Mouse (Mus musculus) erythroblast, adult 5-6 weeks (primary cell): ENCODE results near the gene Prr29. TPM values are rescaled to one million over a fixed set of nuclear protein-coding genes. Genes with fewer than 3 reads are reported as not detected.
"Not testable (repeated sequence)": the region's sequence is repeated elsewhere in the genome, so short reads cannot be mapped to it uniquely, and the experiment has no call there.

Source experiments
- ATAC-seq: replicated peaks from 2 replicates; pipeline ENCODE4 v1.8.0; 2016; ENCODE audit warnings: moderate number of reproducible peaks, mild to moderate bottlenecking, moderate TSS enrichment, inconsistent platforms; ENCODE audit not compliant: poor library complexity, low FRiP score, severe bottlenecking
- total RNA-seq, 2 experiments: library from RNA; stranded (forward) in 1 of 2; stranded (reverse) in 1 of 2; fragments of 150-400 nt in 1 of 2; fragments of 200-764, 138-1000 nt in 1 of 2; gene quantifications; 2 replicates each; pipeline versions ENCODE4 v1.2.3 to v1.2.4; 2015 to 2017; ENCODE audit warnings: low replicate concordance in 2 of 2

The Prr29 gene
- total RNA-seq (2015; ENCODE audit: low replicate concordance) = not detected in 2 replicates
- not detected in 2 replicates for total RNA-seq (2017; ENCODE audit: low replicate concordance)

- no peak for ATAC-seq
Observed at GRCm38 (mm10) chr11:106365366-106365765, at the start of gene Prr29. Gene Prr29, plus strand, starts transcription at chr11:106365472.

DNA sequence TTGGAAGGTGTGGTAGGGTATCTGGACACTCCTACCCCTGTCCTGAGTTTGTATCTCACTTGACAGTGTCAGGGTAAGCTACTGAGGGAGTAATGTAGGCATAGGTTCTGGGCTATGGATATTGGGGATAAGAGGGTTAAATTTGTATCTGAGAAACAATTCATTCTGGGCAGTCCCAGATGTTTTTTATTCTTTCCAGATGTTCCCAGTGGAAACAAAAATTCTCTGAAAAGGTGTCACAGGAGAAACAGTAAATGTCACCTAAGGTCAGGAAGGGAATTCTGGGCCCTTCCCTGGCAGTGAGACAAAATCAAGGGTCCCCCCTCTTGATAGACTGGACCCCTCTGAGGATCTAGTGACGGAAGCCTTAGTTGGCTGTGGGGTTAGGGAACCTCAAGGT, 48.9 kb upstream of the Prr29 start:
- no peak for ATAC-seq

DNA sequence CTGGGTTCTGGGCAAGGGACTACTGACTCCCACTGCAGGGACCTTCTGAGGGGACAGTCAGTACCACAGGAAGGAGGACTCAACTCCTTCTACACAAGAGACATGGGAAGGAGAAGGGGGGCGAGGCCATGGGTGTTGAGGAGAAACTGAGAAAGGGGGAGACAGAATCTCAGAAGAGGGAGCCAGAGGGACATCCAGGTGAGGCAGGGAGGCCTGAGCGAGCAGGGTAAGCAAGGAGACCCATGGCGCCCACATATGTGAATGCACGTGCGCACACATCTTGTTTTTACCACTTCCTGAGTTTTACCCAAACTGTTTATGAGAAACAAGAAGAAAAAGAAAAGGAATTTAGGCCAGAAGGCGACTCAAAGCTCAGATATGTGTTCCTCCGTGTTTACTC, 47.5 kb upstream of the Prr29 start:
- no peak for ATAC-seq

DNA sequence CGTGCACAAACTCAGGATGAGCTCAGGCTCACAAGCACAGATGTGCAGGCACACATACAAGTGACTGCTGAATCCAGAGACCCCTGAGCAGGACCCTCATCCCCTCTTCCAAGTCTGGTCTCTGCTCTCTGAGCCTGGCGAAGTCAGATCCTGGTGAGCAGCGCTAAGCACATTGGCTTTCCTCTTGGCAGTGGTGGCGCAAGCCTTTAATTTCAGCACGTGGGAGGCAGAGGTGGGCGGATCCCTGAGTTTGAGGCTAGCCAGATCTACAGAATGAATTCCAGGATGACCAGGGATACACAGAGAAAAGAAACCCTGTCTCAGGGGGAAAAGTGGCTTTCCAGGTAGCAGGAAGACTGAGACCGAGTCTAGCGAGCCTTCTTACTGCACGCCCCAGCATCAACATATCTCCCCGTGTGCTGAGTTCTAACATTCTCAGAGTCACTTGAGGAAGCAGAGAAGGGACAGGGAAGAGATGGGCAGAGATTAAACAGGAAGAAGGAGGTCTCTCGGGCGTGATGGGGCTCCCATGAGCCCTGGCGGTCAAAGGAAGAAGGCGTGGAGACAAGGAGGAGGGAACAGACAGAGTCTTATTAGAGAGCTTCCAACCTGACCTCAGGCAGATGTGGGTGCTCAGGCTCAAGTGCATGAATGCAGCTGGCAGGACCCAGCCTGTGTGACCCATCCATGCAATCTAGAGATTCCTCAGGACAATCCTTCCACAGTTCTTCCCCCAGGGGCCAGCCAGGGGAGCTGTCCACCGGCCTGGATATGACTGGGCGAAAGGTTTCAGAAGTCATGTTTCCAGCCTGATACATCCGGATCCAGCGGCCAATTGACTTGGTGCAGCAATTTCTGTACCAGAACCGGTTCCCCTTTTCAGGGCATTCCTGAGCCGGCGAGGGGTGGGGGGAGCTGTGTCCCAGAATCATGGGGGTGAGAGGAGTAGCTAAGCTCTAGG, 46.6 kb upstream of the Prr29 start:
- ATAC-seq = no peak

DNA sequence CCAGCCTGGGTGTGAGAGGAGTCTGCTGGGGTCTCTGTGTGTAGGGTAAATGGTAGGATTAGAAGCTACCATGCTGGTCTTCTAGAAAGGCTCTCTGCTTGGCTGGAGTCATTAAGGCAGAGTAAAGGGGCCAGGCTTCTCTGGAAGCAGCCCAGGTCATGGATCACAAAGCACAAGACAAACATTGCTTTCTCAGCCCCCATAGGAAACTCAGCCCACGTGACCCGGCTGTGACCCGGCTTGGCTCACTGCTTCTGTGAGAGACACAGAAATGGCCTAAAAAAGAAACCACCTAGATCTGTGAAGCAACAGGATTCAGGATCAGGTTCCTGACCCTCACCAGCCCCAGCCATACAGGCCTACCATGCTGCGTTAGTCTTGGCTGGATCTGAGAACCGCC, 40.4 kb upstream of the Prr29 start:
- no peak for ATAC-seq

GRCm38 (mm10) chr11:106325566-106326206, 39.6 kb upstream of the Prr29 start:
- ATAC-seq = no peak

DNA sequence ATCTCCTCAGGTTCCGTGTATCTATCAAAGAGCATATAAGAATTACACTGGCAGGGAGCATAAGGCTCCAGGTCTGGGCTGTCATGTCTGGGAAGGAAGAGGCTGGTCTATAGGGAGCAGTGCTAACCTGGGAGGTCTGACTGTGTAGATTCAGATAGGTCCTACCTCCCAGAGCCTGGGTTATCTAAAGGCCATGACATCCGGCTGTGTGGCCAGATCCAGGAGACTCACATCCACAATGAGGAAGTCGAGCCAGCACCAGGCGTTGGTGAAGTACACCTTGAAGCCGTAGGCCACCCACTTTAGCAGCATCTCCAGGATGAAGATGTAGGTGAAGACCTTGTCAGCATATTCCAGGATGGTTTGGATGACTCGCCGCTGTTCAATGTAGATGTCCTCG, 38.8 kb upstream of the Prr29 start:
- no peak for ATAC-seq

DNA sequence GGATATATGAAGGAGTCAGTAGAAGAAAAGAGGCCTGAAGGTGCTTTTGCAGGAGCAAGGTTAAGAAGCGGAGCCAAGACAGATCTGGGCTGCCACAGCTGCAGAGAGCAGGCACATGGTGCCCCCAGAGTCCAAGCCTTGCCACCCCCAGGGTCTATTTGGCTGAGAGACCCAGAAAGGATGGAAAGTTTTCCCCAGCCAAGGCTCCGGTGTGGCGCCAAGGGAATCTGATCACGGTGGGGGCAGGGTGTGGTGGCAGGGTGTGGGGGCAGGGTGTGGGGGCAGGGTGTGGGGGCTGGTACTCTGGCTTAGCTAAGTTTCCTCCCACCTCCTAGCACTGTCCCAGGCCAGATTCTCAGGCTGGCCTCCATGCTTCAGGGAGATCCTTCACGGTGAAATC, 36.8 kb upstream of the Prr29 start:
- no peak for ATAC-seq

- no peak for ATAC-seq
Observed at GRCm38 (mm10) chr11:106329128-106329527, 36.1 kb upstream of the Prr29 start.

GRCm38 (mm10) chr11:106329682-106330081, 35.6 kb upstream of the Prr29 start:
- ATAC-seq = no peak

GRCm38 (mm10) chr11:106332458-106332857, 32.8 kb upstream of the Prr29 start:
- ATAC-seq = no peak

- no peak for ATAC-seq
Observed at GRCm38 (mm10) chr11:106334066-106334465, 31.2 kb upstream of the Prr29 start.

- no peak for ATAC-seq
Observed at GRCm38 (mm10) chr11:106338029-106338428, 27.2 kb upstream of the Prr29 start.

DNA sequence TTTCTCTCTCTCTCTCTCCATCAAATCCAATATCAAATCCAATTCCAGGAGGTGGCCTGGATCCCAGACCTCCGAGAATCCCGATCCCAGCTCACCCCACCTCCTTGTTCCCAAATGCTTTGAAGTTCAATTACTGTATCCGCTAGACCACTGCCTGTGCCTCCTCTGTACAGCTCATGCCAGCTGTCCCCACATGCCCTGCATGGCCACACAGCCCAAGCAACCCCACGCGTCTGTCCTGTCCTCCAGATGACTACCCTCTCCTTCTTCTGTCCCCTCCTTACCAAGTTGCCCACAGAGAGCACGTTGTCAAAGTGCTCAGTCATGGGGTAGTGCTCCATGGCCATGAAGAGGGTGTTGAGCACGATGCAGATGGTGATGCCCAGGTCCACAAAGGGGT, 26.4 kb upstream of the Prr29 start:
- no peak for ATAC-seq

- ATAC-seq = not testable (repeated sequence)
Observed at GRCm38 (mm10) chr11:106339323-106339722, 25.9 kb upstream of the Prr29 start.

GRCm38 (mm10) chr11:106340990-106341520, 24.2 kb upstream of the Prr29 start:
- no peak for ATAC-seq

DNA sequence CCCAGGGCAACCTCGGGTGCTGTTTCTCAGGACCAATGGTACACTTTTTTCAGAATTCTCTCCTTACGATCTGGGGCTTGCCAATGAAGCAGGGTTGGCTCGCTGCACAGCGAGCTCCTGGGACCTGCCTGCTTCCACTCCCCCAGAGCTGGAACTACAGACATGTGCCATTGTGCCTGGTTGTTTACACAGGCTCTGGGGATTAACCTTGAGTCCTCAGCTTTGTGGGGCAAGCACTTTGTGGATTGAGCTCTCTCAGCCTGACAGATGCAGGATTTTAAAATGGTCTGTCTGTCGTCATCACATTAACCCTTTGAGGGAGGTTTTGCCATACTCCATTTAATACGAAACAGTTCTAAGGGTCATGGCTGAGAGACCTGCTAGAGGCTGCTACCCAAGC, 20.4 kb upstream of the Prr29 start:
- ATAC-seq = no peak

DNA sequence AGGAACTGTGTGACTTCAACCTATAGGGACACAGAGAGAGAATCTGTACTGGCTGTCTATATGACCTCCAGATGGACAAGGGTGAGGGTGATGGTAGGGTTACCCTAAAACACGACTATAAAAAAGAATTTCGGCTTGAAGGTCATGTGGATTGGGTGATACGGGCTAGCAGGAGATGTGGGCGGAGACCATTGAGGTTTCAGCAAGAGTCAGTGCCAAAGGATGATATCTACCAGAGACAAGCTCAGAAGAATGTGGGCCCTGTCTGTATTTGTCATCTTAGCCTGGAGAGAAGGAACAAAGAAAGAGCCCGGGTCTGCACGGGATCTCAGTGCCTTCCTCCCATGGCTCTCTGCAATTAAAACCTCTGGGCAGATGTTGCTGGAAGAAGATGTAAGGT, 15.5 kb upstream of the Prr29 start:
- ATAC-seq = no peak

- no peak for ATAC-seq
Observed at GRCm38 (mm10) chr11:106350853-106351252, 14.4 kb upstream of the Prr29 start.

DNA sequence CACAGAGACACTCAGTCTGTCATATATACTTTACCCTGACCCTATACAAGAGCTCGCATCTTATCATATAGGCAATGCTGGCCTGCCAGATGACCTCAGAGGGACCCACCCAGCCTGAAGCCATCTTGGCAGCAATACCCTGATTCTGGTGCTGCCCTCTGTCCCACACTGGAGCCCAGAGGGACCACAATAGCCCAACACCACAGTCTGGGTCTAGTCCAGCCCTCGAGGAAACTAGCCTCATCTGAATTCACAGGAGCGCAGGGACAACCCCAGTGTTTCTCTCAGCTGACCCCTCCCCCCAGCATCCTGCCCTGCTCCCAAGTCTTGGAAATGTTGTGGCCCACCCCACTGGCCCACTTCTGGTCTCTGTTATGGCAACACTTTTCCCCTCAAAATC, 14.0 kb upstream of the Prr29 start:
- ATAC-seq = no peak

DNA sequence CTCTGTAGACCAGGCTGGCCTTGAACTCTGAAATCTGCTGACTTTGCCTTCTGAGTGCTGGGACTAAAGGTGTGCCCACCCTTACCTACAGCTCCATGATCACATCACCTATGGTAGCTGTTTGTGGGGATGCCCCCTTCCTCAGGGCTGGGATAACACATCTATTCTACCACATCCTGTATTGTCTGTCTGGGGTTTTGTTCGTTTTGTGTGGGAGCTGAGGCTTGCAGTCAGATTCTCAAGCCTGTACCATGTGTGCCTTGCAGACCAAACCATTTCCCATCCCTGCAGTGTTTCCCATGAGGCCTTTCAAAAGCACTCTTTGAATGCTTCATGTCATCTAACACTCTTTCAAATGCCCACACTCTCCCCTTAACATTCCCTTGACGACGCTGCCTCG, 13.3 kb upstream of the Prr29 start:
- ATAC-seq = no peak
